Mouse (Mus musculus) myocyte (in vitro differentiated cells): Measurements from ENCODE around the gene Cers5. TPM values are rescaled to one million over a fixed set of nuclear protein-coding genes. Genes with fewer than 3 reads are reported as not detected.
A peak's percentile ranks its signal among the peaks of the same experiment; 100 is the strongest.

Experiments used
- H3K27me3 ChIP-seq: one replicate; pipeline ENCODE4 v1.6.1; 2011; ENCODE audit not compliant: control insufficient read depth, insufficient read depth, insufficient read length
- H3K36me3 ChIP-seq: one replicate; pipeline ENCODE4 v1.6.1; 2011; ENCODE audit not compliant: control insufficient read depth, insufficient read depth
- H3K4me2 ChIP-seq: one replicate; pipeline ENCODE4 v1.6.1; 2011; ENCODE audit warnings: low read depth, control low read depth
- H3K4me3 ChIP-seq: one replicate; pipeline ENCODE4 v1.5.1; 2011; ENCODE audit warnings: mild to moderate bottlenecking, control low read depth, moderate library complexity
- H3K79me2 ChIP-seq: one replicate; pipeline ENCODE4 v1.6.1; 2011; ENCODE audit not compliant: control insufficient read depth, insufficient read depth
- H3ac ChIP-seq: one replicate; pipeline ENCODE4 v1.6.1; 2011; ENCODE audit not compliant: control insufficient read depth, insufficient read length
- CEBPB ChIP-seq: IDR thresholded peaks from 2 replicates; pipeline ENCODE4 v1.6.1; 2011; ENCODE audit warnings: mild to moderate bottlenecking, moderate library complexity; ENCODE audit not compliant: poor library complexity, insufficient read depth, severe bottlenecking
- E2F4 ChIP-seq: IDR thresholded peaks from one replicate; pipeline ENCODE4 v1.6.1; 2011; ENCODE audit warnings: mild to moderate bottlenecking, control low read depth, moderate library complexity; ENCODE audit not compliant: insufficient read depth
- MAX ChIP-seq: IDR thresholded peaks from one replicate; pipeline ENCODE4 v1.6.1; 2011; ENCODE audit warnings: low read depth, mild to moderate bottlenecking, control low read depth
- MYOD1 ChIP-seq, 3 experiments: IDR thresholded peaks; one replicate each; pipeline ENCODE4 v1.6.1; 2011; ENCODE audit warnings: control low read depth in 2 of 3, low read depth in 2 of 3, mild to moderate bottlenecking in 2 of 3, moderate library complexity in 1 of 3; ENCODE audit not compliant: insufficient read length in 2 of 3, control insufficient read depth in 1 of 3
- MYOG ChIP-seq, 3 experiments: IDR thresholded peaks; one replicate each; pipeline ENCODE4 v1.6.1; 2011; ENCODE audit warnings: control low read depth in 2 of 3, low read depth in 2 of 3, mild to moderate bottlenecking in 2 of 3; ENCODE audit not compliant: insufficient read length in 2 of 3, control insufficient read depth in 1 of 3, insufficient read depth in 1 of 3
- POLR2A ChIP-seq: IDR thresholded peaks from one replicate; pipeline ENCODE4 v1.6.1; 2011; ENCODE audit warnings: low read depth, mild to moderate bottlenecking, control low read depth, moderate library complexity; ENCODE audit not compliant: insufficient read length
- POLR2AphosphoS2 ChIP-seq: IDR thresholded peaks from one replicate; pipeline ENCODE4 v1.6.1; 2011; ENCODE audit warnings: low read depth, control low read depth; ENCODE audit not compliant: insufficient read length
- REST ChIP-seq: IDR thresholded peaks from one replicate; pipeline ENCODE4 v1.6.1; 2011; ENCODE audit warnings: mild to moderate bottlenecking, control low read depth, moderate library complexity; ENCODE audit not compliant: insufficient read depth, insufficient read length
- SRF ChIP-seq: IDR thresholded peaks from one replicate; pipeline ENCODE4 v1.6.1; 2011; ENCODE audit warnings: low read depth; ENCODE audit not compliant: control insufficient read depth, insufficient read length
- TCF12 ChIP-seq: IDR thresholded peaks from one replicate; pipeline ENCODE4 v1.6.1; 2011; ENCODE audit warnings: mild to moderate bottlenecking, control low read depth; ENCODE audit not compliant: poor library complexity, insufficient read depth, severe bottlenecking
- TCF3 ChIP-seq: IDR thresholded peaks from one replicate; pipeline ENCODE4 v1.6.1; 2011; ENCODE audit warnings: low read depth, control low read depth; ENCODE audit not compliant: insufficient read length
- USF1 ChIP-seq: IDR thresholded peaks from one replicate; pipeline ENCODE4 v1.6.1; 2011; ENCODE audit warnings: low read depth, mild to moderate bottlenecking, control low read depth, moderate library complexity
- polyA plus RNA-seq: library from polyadenylated mRNA; unstranded; fragments of >200 nt; fragmentation: generic; extraction: Trizol; gene quantifications from one replicate; pipeline ENCODE4 v1.2.1, GENCODE M21; 2012; ENCODE audit warnings: missing spikeins

The Cers5 gene
- polyA plus RNA-seq, 1 experiment: 68.6 TPM

DNA sequence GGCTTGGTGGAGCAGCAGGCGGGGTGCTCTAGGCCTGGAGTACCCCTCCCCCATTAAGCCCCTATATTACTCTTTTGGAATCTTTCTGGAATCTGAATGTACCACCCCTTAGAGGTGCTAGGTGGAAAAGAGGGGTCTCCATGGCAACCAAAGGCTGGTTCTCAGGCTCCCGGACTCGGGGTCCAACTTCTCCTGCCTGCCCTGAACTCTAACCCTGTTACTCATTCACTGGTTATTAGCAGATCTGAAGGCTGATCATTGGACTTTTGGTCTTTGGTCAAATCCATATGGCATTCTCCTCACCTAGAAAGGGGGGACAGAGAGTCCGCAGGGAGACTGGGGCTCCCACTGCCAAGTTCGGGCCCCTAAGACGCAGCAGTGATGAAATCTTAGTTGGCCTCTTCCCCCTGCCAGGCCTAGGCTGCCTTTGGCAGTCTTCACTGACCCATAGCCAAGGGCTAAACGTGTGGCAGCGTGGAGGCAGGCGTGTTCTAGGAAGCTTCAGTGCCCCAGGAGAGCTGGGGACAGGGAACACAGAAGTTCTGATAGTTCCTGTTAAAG, 54.1 kb downstream of the Cers5 start:
- no peak for TF ChIP-seq CEBPB
- no peak for TF ChIP-seq MYOD1 (IDR thresholded peaks at IDR 0.05; ENCODE audit: control insufficient read depth in 1 of 3, insufficient read length in 2 of 3, low read depth in 2 of 3)
- TF ChIP-seq POLR2AphosphoS2: no peak
- no peak for TF ChIP-seq TCF12
- Histone ChIP-seq H3K4me2 (no peak overlapping the region), H3K36me3 (peaks cover 8% of the 10 kb centered on the region), H3K27me3 (no peaks in the 10 kb centered on the region), H3ac (no peak overlapping the region), H3K4me3 (no peak overlapping the region), H3K79me2 (no peaks in the 10 kb centered on the region)

DNA sequence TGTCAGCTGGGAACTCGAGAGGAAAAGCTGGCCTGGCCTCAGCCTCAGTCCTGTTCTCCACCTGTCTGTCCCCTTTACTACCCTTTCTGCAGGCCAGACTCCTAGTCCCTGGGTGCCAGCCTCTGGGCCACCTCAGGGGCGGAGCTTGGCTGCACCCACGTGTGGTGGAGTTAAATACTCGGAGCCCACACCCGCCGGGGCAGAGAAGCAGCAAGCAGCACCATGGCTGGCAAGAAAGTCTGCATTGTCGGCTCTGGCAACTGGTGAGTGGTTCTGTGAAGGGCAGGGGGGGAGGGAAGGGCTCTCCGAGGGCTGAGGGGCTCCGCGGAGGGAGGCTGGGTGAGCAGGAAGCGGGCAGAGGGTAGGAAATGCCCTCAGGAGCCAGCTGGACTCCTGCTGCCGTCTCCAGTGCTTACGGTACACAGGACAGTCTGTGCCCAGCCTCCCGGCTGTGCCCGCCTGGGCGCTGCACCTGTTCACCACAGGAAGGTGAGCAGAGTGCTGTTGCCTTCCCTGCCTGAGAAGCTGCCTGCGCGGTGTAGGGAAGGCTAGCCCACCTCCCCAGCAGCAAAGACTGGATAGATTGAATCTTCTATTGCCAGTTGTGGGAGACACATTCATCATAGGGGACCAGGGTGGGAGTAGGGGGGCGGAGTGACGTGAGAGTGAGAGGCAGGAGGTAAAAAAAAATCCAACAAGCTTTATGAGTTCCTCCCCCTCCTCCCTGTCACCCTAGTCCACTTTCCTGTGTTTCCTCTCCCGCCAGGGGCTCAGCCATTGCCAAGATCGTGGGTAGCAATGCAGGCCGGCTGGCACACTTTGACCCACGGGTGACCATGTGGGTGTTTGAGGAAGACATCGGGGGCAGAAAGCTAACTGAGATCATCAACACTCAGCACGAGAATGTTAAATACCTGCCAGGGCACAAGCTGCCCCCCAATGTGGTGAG, 55.0 kb downstream of the Cers5 start, which contains the start of gene Gpd1:
Gene Gpd1, plus strand, starts transcription at position 130 of the 949 bp plus-strand sequence.
- H3K4me3 ChIP-seq: no peak within 1 kb of the TSS

DNA sequence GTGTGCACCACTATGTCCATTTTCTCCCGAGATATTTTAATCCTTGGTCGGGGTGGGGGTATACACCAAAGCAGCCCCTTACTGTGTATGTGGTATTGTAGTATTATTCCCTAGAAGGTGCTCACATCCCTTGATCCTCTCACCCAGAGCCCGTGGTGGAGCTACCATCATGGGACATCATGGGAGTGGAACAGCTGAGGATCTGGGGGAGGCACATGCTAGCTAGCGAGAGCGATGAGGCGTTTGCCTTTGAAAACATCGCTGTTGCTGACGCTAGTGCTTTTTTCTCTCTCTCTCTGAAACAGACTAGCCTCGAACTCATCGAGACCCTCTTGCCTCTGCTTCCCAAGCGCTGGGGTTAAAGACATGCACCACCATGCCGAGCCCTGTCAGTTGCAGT, 55.9 kb downstream of the Cers5 start:
- H3K79me2 ChIP-seq: no peaks in the 10 kb centered on the region
- H3K27me3 ChIP-seq: no peaks in the 10 kb centered on the region
- TF ChIP-seq MYOG (IDR thresholded peaks at IDR 0.05; ENCODE audit: control insufficient read depth in 1 of 3, insufficient read depth in 1 of 3, insufficient read length in 2 of 3, low read depth in 2 of 3): no peak
- TF ChIP-seq TCF12: no peak
- TF ChIP-seq POLR2A: no peak
- TF ChIP-seq E2F4: no peak
- no peak for TF ChIP-seq SRF
- no peak for TF ChIP-seq REST
- no peak overlapping the region for H3K4me3 ChIP-seq
- H3K4me2 ChIP-seq: no peak overlapping the region
- H3ac ChIP-seq: no peak overlapping the region
- peaks cover 13% of the 10 kb centered on the region for H3K36me3 ChIP-seq

More for the DNA sequence above, 55.0 kb downstream of the Cers5 start, which contains the start of gene Gpd1:
- TF ChIP-seq MAX (no peak), MYOG (IDR thresholded peaks at IDR 0.05; ENCODE audit: control insufficient read depth in 1 of 3, insufficient read depth in 1 of 3, insufficient read length in 2 of 3, low read depth in 2 of 3) (peak in 1 of 3 experiments; percentile 45), MYOD1 (IDR thresholded peaks at IDR 0.05; ENCODE audit: control insufficient read depth in 1 of 3, insufficient read length in 2 of 3, low read depth in 2 of 3) (peak in 1 of 3 experiments; percentile 78)
- no peak within 1 kb of the TSS for H3ac ChIP-seq
- no peak within 1 kb of the TSS for H3K4me2 ChIP-seq
- H3K36me3 ChIP-seq: peaks cover 11% of the 10 kb centered on the region
- H3K27me3 ChIP-seq: no peaks in the 10 kb centered on the region
- no peaks in the 10 kb centered on the region for H3K79me2 ChIP-seq

DNA sequence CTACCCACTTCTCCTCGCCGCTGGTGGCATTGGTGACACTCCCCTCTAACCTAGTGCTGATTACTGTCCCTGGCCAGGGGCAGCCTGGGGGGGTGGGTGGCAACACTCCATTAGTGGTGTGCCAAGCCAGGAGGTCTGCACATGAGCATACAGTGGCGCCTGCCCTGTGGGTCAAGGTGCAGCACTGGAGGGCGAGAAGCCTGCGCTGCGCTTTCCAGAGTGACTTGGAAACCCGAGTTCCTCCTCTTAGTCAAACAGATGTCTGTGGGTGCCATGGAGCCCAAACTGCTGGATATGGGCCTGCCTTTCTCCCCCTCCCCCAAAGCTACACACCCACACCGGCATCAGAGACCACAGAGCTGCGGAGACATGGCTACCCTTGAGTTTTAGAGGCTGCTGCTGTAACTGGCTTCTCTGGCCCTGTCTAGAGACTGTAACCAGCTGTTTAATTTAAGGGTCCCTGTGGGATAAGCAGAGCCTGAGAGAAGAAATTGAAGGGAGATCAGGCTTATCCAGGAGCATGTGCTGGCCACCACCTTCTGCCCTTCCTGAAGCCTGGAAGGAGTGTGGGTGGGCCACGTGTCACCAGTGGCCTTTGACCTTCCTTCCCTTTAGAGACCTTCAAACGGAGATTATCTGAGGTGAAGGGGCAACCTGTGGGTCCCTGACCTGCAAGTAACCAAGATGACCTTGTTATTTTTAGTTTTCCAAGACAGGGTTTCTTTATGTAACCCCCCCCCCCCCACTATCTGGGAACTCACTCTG, 56.5 kb downstream of the Cers5 start:
- no peaks in the 10 kb centered on the region for H3K27me3 ChIP-seq
- TF ChIP-seq MAX (no peak), POLR2AphosphoS2 (peak; percentile 21)
- H3ac ChIP-seq: no peak overlapping the region
- no peak overlapping the region for H3K4me3 ChIP-seq
- H3K36me3 ChIP-seq: peaks cover 19% of the 10 kb centered on the region
- no peaks in the 10 kb centered on the region for H3K79me2 ChIP-seq
- H3K4me2 ChIP-seq: no peak overlapping the region

DNA sequence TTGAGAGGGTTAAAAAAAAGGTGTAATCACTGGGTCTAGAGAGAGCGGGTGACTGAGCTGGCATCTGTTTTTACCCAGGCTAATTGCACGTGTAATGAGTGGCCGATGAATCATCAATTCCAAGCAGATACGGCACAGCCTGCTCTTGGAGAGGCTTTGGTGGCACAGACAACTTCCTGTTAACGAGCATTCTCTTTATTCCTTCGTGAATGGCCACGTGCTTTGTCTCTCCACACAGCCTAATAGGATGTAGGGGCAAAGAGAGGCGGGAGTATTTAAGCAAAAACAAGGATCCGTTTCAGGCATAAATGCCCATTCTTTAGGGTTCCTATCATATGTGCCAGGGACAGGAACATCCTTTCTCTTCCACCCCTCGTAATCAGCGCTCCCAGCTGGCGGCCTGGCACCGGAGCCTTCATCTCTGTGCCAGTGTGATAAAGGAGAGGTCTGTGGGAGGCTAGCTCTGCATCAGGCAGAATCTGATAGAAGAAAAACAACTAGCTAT, 57.3 kb downstream of the Cers5 start:
- Histone ChIP-seq H3K4me2 (no peak overlapping the region), H3ac (no peak overlapping the region), H3K4me3 (no peak overlapping the region), H3K79me2 (no peaks in the 10 kb centered on the region), H3K27me3 (no peaks in the 10 kb centered on the region), H3K36me3 (peaks cover 26% of the 10 kb centered on the region)
- TF ChIP-seq TCF3 (no peak), MYOD1 (IDR thresholded peaks at IDR 0.05; ENCODE audit: control insufficient read depth in 1 of 3, insufficient read length in 2 of 3, low read depth in 2 of 3) (no peak), SRF (no peak), REST (no peak), POLR2A (no peak), CEBPB (no peak), MYOG (IDR thresholded peaks at IDR 0.05; ENCODE audit: control insufficient read depth in 1 of 3, insufficient read depth in 1 of 3, insufficient read length in 2 of 3, low read depth in 2 of 3) (no peak), TCF12 (no peak), MAX (no peak), USF1 (no peak), POLR2AphosphoS2 (no peak), E2F4 (no peak)
